Mouse (Mus musculus) left cerebral cortex, adult 9 months (tissue): ENCODE results near the gene Syt11.
"Not testable (repeated sequence)": the region's sequence is repeated elsewhere in the genome, so short reads cannot be mapped to it uniquely, and the experiment has no call there.

ENCODE experiments used
- DNase-seq, 2 experiments: peaks; one replicate each; pipeline ENCODE4 v3.0.0; 2022; ENCODE audit warnings: low spot score in 2 of 2

Syt11 gene

DNA sequence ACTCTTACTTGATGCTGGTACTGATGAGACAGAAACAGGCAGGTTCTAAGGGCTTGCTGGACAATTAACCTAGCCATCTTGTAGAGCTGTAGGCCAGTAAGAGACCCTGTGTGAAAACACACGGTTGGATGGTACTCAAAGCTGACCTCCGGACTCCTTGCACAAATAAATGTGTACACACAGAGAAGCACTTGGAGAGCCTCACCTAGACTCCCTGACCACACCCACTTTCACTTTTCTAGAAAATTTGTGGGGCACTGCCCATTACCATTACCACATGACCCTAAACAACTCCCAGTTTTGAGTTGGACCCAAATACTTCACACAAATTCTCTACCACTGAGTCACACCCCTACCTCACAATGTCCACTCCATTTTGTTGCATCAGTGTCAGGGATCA is 38.4 kb downstream of the Syt11 start:
- no peak for DNase-seq

DNA sequence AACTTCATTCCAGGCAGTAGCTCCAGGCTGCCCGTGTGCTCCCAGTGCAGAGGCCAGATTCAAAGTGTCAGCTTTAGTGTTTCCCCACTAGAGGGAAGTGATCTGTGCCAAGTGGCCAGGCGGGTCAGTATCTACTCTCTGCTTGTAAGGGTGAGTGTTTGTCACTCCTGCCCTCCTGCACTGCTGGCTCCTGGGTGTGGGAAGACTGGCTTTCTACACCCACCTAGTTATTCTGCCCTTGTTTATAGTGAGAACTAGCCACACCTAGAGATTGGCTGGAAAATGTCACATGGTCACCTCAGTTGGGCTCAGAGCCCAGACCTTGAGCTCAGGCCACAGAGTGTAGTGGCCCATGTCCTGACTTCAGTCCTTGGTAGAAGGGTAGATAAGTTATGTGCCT is 55.9 kb downstream of the Syt11 start:
- no peak for DNase-seq

DNA sequence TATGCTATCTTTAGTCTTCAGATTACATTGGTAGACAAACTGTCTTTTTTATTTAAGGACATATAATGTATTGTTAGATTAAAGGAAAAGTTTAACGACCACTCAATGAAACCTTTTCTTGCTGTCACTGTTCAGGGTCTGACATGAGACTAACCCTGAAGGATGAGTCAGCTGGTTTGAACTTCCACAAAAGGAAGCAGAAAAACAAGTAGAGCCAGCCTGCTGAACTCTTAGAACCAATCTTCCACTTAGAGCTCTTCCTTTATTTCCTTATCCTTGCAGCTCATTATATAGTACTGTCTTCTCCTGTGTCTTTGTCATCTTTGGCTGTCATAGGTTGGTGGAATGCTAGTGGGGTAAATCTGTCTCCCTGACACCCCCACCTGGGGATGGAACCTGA is 57.1 kb downstream of the Syt11 start:
- no peak for DNase-seq

DNA sequence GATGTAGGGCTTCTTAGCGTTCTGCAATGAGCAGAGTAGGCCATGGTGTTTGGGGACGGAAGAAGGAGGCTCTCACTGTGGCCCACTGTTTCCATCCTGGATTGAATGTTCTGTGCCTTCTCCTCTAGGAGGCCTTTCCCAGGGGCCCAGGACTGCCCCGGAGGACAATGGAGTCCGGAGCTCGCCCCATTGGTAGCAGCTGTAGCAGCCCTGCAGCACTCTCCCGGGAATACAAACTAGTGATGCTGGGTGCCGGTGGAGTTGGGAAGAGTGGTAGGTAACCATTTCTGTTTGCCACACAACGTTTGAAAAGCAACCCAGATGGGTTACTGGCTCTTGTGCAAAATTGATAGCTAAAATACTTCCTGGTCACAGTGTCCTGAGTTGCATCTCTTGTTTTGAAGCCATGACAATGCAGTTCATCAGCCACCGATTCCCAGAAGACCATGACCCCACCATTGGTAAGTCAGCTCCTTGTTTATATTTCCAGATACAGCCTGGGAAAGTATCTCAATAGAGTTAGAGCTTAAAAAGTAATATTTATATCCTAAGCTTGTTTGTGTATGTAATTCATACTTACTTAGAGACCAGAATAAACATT is 57.7 kb downstream of the Syt11 start:
- DNase-seq: peak in 1 of 2 experiments; percentile 26

DNA sequence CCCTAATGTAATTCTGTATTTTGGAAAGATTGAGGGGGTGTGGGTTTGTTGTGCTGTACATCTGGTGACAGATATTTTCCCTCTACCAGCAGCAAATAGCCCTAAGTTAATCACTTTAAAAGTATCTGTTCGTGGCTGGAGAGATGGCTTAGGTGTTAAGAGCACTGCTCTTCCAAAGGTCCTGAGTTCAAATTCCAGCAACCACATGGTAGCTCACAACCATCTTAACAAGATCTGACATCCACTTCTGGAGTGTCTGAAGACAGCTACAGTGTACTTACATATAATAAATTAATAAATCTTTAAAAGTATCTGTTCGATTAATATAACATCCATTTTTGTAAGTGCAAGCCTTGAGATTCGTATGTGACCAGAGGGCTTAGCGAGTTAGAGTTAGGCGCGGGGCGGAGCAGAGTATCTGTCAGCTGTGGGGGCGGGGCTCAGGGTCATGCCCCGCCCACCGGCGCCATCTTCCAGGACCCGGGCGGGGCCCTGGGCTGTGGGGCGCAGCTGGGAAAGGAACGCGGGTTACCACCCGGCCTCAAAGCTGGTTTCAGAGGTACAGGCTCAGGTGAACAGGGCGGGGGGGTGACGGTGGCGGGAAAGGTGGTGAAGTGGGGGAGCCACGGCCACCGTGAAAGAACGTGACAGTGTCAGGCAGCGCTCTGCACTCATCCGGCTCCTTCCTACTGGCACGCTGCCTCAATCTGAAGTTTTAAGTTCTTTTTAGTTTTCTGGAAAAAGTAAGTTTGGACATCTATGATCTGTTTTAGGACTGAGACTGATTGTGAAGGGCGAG is 58.4 kb downstream of the Syt11 start, which contains the start of gene Rit1:
TSS of gene Rit1 (plus strand) at position 440 of the 799 bp plus-strand sequence.
- peak; percentile 27 to 72 for DNase-seq

DNA sequence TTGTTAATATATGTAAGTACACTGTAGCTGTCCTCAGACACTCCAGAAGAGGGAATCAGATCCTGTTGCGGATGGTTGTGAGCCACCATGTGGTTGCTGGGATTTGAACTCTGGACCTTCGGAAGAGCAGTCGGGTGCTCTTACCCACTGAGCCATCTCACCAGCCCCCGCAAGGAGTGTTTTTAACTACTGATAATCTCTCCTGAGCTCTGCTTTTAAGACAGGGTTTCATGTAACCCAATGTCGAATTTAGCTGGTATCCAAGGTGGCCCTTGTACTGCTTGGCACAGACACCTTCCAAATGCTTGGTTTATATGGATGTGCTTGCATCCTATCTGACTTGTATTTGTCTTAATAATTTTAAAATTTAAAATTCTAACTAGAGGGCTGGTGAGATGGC is 59.2 kb downstream of the Syt11 start:
- DNase-seq: not testable (repeated sequence)

DNA sequence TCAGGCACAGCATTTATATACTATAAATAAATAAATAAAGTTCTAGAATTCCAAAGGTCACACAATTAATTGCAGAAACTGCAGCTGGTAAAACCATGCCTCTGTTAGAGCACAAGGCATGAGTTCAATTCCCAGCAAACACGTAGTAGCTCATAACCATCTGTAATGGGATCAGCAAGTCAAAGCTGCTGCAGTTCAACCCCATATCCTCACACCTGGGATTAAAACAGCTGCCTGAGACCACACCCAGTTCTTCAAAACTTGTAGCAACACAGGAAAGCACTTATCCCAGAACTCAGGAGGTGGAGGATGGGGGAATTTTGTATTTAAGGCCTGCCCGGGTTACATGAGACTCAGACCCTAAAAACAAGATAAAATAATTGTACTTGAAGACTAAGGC is 60.2 kb downstream of the Syt11 start:
- no peak for DNase-seq

DNA sequence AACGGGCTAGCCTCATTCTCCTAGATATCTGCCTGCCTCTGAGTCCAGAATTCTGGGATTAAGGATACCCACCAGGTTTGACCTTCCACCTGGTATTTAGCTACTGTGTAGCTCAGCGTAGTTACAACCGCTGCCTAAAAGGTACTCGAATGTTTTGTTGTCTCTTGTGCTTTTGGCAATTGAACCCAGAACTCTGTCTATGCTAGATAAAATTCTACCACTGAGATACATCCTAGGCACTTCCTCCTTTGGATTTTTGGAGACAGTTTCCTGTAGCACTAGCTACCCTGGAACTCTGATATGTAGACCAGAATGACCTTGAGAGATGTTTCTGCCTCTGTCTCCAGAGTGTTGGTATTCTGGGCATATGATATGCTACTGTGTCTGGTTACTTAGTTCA is 61.3 kb downstream of the Syt11 start:
- no peak for DNase-seq

DNA sequence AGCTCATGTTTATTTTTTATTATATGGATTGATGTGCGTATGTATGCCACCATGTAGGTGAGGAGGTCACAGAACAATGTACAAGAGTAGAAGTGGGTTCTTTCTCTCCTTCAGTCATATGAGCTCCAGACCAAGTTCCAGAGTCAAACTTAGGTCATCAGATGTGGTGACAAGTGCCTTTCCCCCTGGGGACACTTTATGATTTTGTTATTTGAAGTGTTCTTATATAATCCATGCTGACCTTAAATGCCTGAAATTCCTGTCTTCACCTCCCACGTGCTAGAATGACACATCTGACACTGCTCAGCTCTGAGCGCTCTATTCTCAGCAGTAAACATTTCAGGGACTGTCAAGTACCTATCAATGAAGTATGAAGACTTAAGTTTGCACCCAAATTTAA is 73.7 kb downstream of the Syt11 start:
- no peak for DNase-seq

DNA sequence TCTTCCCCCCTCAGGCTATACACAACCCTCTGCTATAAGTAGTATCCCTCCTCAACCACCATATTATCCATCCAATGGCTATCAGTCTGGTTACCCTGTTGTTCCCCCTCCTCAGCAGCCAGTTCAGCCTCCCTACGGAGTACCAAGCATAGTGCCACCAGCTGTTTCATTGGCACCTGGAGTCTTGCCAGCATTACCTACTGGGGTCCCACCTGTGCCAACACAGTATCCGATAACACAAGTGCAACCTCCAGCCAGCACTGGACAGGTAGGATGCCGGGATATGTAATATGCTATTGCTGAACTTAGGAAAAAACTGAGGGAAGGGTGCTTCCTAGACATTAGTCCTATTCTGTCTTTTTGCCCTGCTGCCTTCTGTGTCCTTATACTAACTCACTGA is 74.7 kb downstream of the Syt11 start:
- DNase-seq: no peak

DNA sequence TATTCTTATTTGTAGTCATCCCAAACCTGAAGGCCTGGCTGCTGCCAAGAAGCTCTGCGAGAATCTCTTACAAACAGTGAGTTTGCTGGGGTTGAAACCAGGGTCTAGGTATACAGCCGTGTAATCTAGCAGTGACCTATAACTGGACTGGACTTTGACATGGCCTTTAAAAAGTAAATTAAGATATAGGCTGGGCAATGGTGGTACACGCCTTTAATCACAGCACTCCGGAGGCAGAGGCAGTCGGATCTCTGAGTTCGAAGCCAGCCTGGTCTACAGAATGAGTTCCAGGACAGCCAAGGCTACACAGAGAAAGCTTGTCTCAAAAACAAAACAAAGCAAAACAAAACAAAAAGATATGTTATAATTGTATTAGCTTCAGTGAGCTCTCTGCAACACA is 76.1 kb downstream of the Syt11 start:
- DNase-seq: no peak

DNA sequence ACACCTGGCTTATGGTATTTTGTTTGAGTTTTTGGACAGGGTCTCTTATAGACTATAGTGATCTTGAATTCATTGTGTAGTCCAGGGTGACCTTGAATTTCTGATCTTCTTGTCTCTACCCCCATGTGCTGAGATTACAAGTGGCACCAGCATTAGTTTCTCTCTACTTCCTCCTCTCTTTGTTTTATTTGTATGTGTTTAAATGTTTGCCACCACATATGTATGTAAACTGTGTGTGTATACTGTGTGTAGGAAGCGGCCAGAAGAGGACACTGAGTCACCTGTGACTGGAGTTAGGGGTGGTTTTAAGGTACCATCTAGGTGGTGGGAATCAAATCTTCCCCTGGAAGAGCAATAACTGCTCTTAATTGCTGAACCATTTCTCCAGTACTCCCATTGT is 76.9 kb downstream of the Syt11 start:
- DNase-seq: no peak

DNA sequence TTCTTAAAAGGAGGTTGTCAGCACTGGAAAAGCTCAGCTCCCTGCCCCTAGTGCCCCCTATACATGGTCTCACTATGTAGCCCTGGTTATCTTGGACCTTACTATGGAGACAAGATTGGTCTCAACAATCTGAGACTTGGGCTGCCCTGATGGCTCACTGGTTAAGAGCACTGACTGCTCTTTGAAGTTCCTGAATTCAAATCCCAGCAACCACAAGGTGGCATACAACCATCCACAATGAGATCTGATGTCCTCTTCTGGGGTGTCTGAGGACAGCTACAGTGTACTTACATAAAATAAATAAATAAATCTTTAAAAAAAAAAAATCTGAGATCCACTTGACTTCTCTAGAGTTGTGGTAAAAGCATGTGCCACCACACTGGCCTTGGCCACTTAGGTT is 79.4 kb downstream of the Syt11 start:
- DNase-seq: no peak
